Mouse (Mus musculus): ENCODE data around the gene Zfp948.

Zfp948 gene

GRCm38 (mm10) chr17:21566728-21567349 is at the start of gene Zfp948:
Gene Zfp948 (plus strand): TSS chr17:21567008.
- peak; percentile 78 for DNase-seq (ENCODE audit: low spot score)

GRCm38 (mm10) chr17:21517130-21517671 is 49.6 kb upstream of the Zfp948 start:
- DNase-seq (ENCODE audit: low spot score) = no peak

GRCm38 (mm10) chr17:21526270-21526669 is 40.5 kb upstream of the Zfp948 start:
- no peak for DNase-seq (ENCODE audit: low spot score)

- no peak for DNase-seq (ENCODE audit: low spot score)
These were observed 36.0 kb upstream of the Zfp948 start for GRCm38 (mm10) chr17:21530645-21531330.

- no peak for DNase-seq (ENCODE audit: low spot score)
These were observed 35.2 kb upstream of the Zfp948 start for GRCm38 (mm10) chr17:21531621-21532020.

- DNase-seq (ENCODE audit: low spot score) = peak; percentile 69
These were observed 34.5 kb upstream of the Zfp948 start for GRCm38 (mm10) chr17:21532101-21532951.

GRCm38 (mm10) chr17:21533961-21534360 is 32.8 kb upstream of the Zfp948 start:
- no peak for DNase-seq (ENCODE audit: low spot score)

GRCm38 (mm10) chr17:21534460-21535095 is 32.2 kb upstream of the Zfp948 start:
- peak; percentile 83 for DNase-seq (ENCODE audit: low spot score)

- DNase-seq (ENCODE audit: low spot score) = peak; percentile 31
These were observed 31.5 kb upstream of the Zfp948 start, which contains the start of gene Zfp52 for GRCm38 (mm10) chr17:21535096-21536001. Gene Zfp52 (plus strand): TSS chr17:21535539.

- no peak for DNase-seq (ENCODE audit: low spot score)
These were observed 30.7 kb upstream of the Zfp948 start for GRCm38 (mm10) chr17:21536096-21536495.

GRCm38 (mm10) chr17:21536676-21537075 is 30.1 kb upstream of the Zfp948 start:
- no peak for DNase-seq (ENCODE audit: low spot score)

GRCm38 (mm10) chr17:21557831-21558230 is 9.0 kb upstream of the Zfp948 start:
- DNase-seq (ENCODE audit: low spot score) = no peak

- peak; percentile 63 for DNase-seq (ENCODE audit: low spot score)
These were observed 588 bp upstream of the Zfp948 start for GRCm38 (mm10) chr17:21566220-21566619.

- DNase-seq (ENCODE audit: low spot score) = no peak
These were observed 888 bp downstream of the Zfp948 start for GRCm38 (mm10) chr17:21567696-21568095.

- no peak for DNase-seq (ENCODE audit: low spot score)
These were observed 12.3 kb downstream of the Zfp948 start for GRCm38 (mm10) chr17:21579080-21579479.

- peak; percentile 33 for DNase-seq (ENCODE audit: low spot score)
These were observed 12.8 kb downstream of the Zfp948 start for GRCm38 (mm10) chr17:21579493-21580175.

GRCm38 (mm10) chr17:21585521-21585920 is 18.7 kb downstream of the Zfp948 start:
- DNase-seq (ENCODE audit: low spot score) = no peak

- DNase-seq (ENCODE audit: low spot score) = no peak
These were observed 49.5 kb downstream of the Zfp948 start for GRCm38 (mm10) chr17:21616356-21616755.

GRCm38 (mm10) chr17:21617352-21617751 is 50.5 kb downstream of the Zfp948 start:
- no peak for DNase-seq (ENCODE audit: low spot score)

GRCm38 (mm10) chr17:21623647-21624046 is 56.8 kb downstream of the Zfp948 start:
- no peak for DNase-seq (ENCODE audit: low spot score)
